Mouse (Mus musculus) granulocyte monocyte progenitor cell, adult 5-6 weeks (primary cell): ENCODE measurements around the gene Lyzl6. TPM values are rescaled to one million over a fixed set of nuclear protein-coding genes. Genes with fewer than 3 reads are reported as not detected.

Experiments used
- ATAC-seq: replicated peaks from 2 replicates; pipeline ENCODE4 v1.8.0; 2016; ENCODE audit warnings: mild to moderate bottlenecking, moderate TSS enrichment, inconsistent platforms; ENCODE audit not compliant: poor library complexity, severe bottlenecking
- total RNA-seq, 2 experiments: library from RNA; stranded (forward) in 1 of 2; stranded (reverse) in 1 of 2; fragments of 200-712, 200-1000 nt in 1 of 2; fragments of >200 nt in 1 of 2; fragmentation: Nextera tagmentation in 1 of 2; gene quantifications; 2 replicates each; pipeline ENCODE4 v1.2.3; 2014 to 2017

Gene Lyzl6
- total RNA-seq, 2 experiments from 2014 or later = not detected

- ATAC-seq = no peak
Observed at GRCm38 (mm10) chr11:103646301-103646700, 7.6 kb upstream of the Lyzl6 start.

- no peak for ATAC-seq
Observed at GRCm38 (mm10) chr11:103645731-103646130, 7.0 kb upstream of the Lyzl6 start.

- no peak for ATAC-seq
Observed at GRCm38 (mm10) chr11:103643211-103643610, 4.5 kb upstream of the Lyzl6 start.

- peak; percentile 73 for ATAC-seq
Observed at GRCm38 (mm10) chr11:103639407-103639946, 787 bp upstream of the Lyzl6 start.

GRCm38 (mm10) chr11:103636261-103636660 lies 2.4 kb downstream of the Lyzl6 start:
- ATAC-seq = no peak

- ATAC-seq = no peak
Observed at GRCm38 (mm10) chr11:103635481-103635880, 3.2 kb downstream of the Lyzl6 start.

- no peak for ATAC-seq
Observed at GRCm38 (mm10) chr11:103634806-103635205, 3.9 kb downstream of the Lyzl6 start.

- no peak for ATAC-seq
Observed at GRCm38 (mm10) chr11:103627453-103627852, 11.2 kb downstream of the Lyzl6 start.

- ATAC-seq = no peak
Observed at GRCm38 (mm10) chr11:103621040-103621439, 17.6 kb downstream of the Lyzl6 start, which contains the start of gene Gm884. TSS of gene Gm884 (minus strand) at chr11:103621140.

- ATAC-seq = no peak
Observed at GRCm38 (mm10) chr11:103610772-103611171, 27.9 kb downstream of the Lyzl6 start.

GRCm38 (mm10) chr11:103606611-103607010 lies 32.1 kb downstream of the Lyzl6 start:
- ATAC-seq = peak; percentile 48; the same call in 1 of the 2 replicates

Other genes starting within 250 kb of the Lyzl6 start
- gene Plekhm1, start 226.2 kb downstream of the Lyzl6 start, total RNA-seq (2014; fragmentation: Nextera tagmentation) = 8.6 and 13.2 TPM in 2 replicates
- 3.9 and 4.8 TPM in 2 replicates for gene Plekhm1, start 226.2 kb downstream of the Lyzl6 start, total RNA-seq (2017)
- not detected in 2 replicates for gene Lrrc37a, start 134.3 kb downstream of the Lyzl6 start, total RNA-seq (2014; fragmentation: Nextera tagmentation)
- not detected in 2 replicates for gene Lrrc37a, start 134.3 kb downstream of the Lyzl6 start, total RNA-seq (2017)
- not detected in 2 replicates for gene Gm884, start 17.8 kb downstream of the Lyzl6 start, total RNA-seq (2014; fragmentation: Nextera tagmentation)
- gene Gm884, start 17.8 kb downstream of the Lyzl6 start, total RNA-seq (2017) = not detected in 2 replicates
- not detected in 2 replicates for gene Rprml, start 10.7 kb upstream of the Lyzl6 start, total RNA-seq (2014; fragmentation: Nextera tagmentation)
- gene Rprml, start 10.7 kb upstream of the Lyzl6 start, total RNA-seq (2017) = not detected in 2 replicates
- gene Gosr2, start 59.0 kb upstream of the Lyzl6 start, total RNA-seq (2014; fragmentation: Nextera tagmentation) = 48.8 and 57.1 TPM in 2 replicates
- gene Gosr2, start 59.0 kb upstream of the Lyzl6 start, total RNA-seq (2017) = 46.3 and 51.3 TPM in 2 replicates
- gene Wnt9b, start 110.9 kb upstream of the Lyzl6 start, total RNA-seq (2014; fragmentation: Nextera tagmentation) = not detected in 2 replicates
- not detected in 2 replicates for gene Wnt9b, start 110.9 kb upstream of the Lyzl6 start, total RNA-seq (2017)
- not detected in 2 replicates for gene Wnt3, start 135.3 kb upstream of the Lyzl6 start, total RNA-seq (2014; fragmentation: Nextera tagmentation)
- gene Wnt3, start 135.3 kb upstream of the Lyzl6 start, total RNA-seq (2017) = not detected in 2 replicates